Comparison of ENCODE assay signal across 37 mouse cellular contexts in genomic region chr19:43772311-43772710, GRCm38 (mm10). TPM values are rescaled to one million over a fixed set of nuclear protein-coding genes. Genes with fewer than 3 reads are reported as not detected.
"Had no signal": no experiment of that assay in that cellular context is flagged by ENCODE, and none has a peak within 500 bp of the region (broad histone marks: within the 10 kb centered on the region; RNA-seq: fewer than 3 reads in every experiment).

No protein-coding gene starts in this region.

- H3K4me3 ChIP-seq: heart, adult 2 months; heart, embryonic 10.5 days; heart, embryonic 12.5 days; heart, embryonic 13.5 days; heart, embryonic 15.5 days; hindbrain, embryonic 10.5 days; hindbrain, embryonic 12.5 days; hindbrain, embryonic 13.5 days; hindbrain, embryonic 15.5 days; intestine, embryonic 15.5 days; kidney, embryonic 15.5 days; layer of hippocampus, adult 2 months; left cerebral cortex, adult 2 months had no signal

- H3K9me3 ChIP-seq: heart, embryonic 10.5 days; heart, embryonic 12.5 days; heart, embryonic 13.5 days; heart, embryonic 15.5 days; hindbrain, embryonic 10.5 days; hindbrain, embryonic 12.5 days; hindbrain, embryonic 13.5 days; hindbrain, embryonic 15.5 days; intestine, embryonic 15.5 days; kidney, embryonic 15.5 days had no signal

- H3K4me1 ChIP-seq: heart, embryonic 10.5 days; heart, embryonic 12.5 days; heart, embryonic 15.5 days; hindbrain, embryonic 12.5 days; hindbrain, embryonic 13.5 days; hindbrain, embryonic 15.5 days had no signal

- ATAC-seq: hindbrain, embryonic 16.5 days; hindbrain, postnatal 0 days; intestine, embryonic 15.5 days; intestine, embryonic 16.5 days; intestine, postnatal 0 days had no signal

- H3K27me3 ChIP-seq: heart, embryonic 12.5 days; heart, embryonic 13.5 days; heart, embryonic 15.5 days; hindbrain, embryonic 12.5 days; hindbrain, embryonic 13.5 days; hindbrain, embryonic 15.5 days; intestine, embryonic 15.5 days; kidney, embryonic 15.5 days had no signal

- H3K9ac ChIP-seq: heart, embryonic 12.5 days; heart, embryonic 13.5 days; heart, embryonic 15.5 days; hindbrain, embryonic 12.5 days; hindbrain, embryonic 13.5 days; hindbrain, embryonic 14.5 days; hindbrain, embryonic 15.5 days; intestine, embryonic 15.5 days; kidney, embryonic 15.5 days had no signal

- H3K36me3 ChIP-seq: heart, embryonic 10.5 days; hindbrain, embryonic 10.5 days; hindbrain, embryonic 12.5 days; hindbrain, embryonic 15.5 days; intestine, embryonic 15.5 days had no signal

- DNase-seq: heart, adult 2 months; heart, postnatal 10 days; heart, postnatal 14 days; heart, postnatal 36 days; heart, postnatal 4 days; kidney, adult 11 months; kidney, adult 18-20 months; kidney, postnatal 10 days; kidney, postnatal 14 days; kidney, postnatal 36 days; kidney, postnatal 4 days; layer of hippocampus, adult 9-11 months; layer of hippocampus, postnatal 36 days had no signal

- H3K27ac ChIP-seq: heart, adult 2 months; heart, embryonic 10.5 days; heart, embryonic 13.5 days; heart, embryonic 15.5 days; hindbrain, embryonic 10.5 days; hindbrain, embryonic 12.5 days; hindbrain, embryonic 13.5 days; hindbrain, embryonic 14.5 days; hindbrain, embryonic 15.5 days; hindbrain, postnatal 0 days; intestine, embryonic 15.5 days; kidney, embryonic 15.5 days; kidney, postnatal 0 days; layer of hippocampus, adult 2 months; left cerebral cortex, adult 2 months had no signal

- H3K4me2 ChIP-seq: heart, embryonic 11.5 days; heart, embryonic 12.5 days; heart, embryonic 13.5 days; heart, embryonic 15.5 days; hindbrain, embryonic 12.5 days; hindbrain, embryonic 13.5 days; hindbrain, embryonic 14.5 days; hindbrain, embryonic 15.5 days; intestine, embryonic 15.5 days; kidney, embryonic 15.5 days had no signal

RNA-seq across cellular contexts. Expression of gene Abcc2, which starts 9.7 kb away (rescaled TPM):
- total RNA-seq: heart, adult 2 months; heart, adult 8-10 months; heart, postnatal 10 days; heart, postnatal 14 days; heart, postnatal 25 days; heart, postnatal 36 days; heart, postnatal 4 days; hematopoietic stem cell, adult 5-6 weeks; layer of hippocampus, adult 2 months; layer of hippocampus, postnatal 36 days had no signal
- polyA plus RNA-seq: heart, embryonic 13.5 days; heart, postnatal 0 days; hindbrain, embryonic 10.5 days; hindbrain, embryonic 12.5 days; inflammation-experienced regulatory T-cells, adult 6 months had no signal
